Mouse (Mus musculus) heart, embryonic 13.5 days (tissue): ENCODE results near the gene Ctnna2. TPM values are rescaled to one million over a fixed set of nuclear protein-coding genes. Genes with fewer than 3 reads are reported as not detected.

Experiments
- ATAC-seq: fragments of 200-750 bp; cut with Nextera tagmentation; 2 replicates; pipeline ENCODE4 v1.8.0; 2017; ENCODE audit warnings: moderate TSS enrichment; ENCODE audit not compliant: insufficient number of reproducible peaks, low FRiP score, low TSS enrichment; ENCODE audit errors: extremely low read depth
- H3K27ac ChIP-seq: fragments of 300-500 bp; sonication (generic); replicated peaks from 2 replicates; pipeline ENCODE4 v1.5.1; 2015; ENCODE audit warnings: moderate library complexity, mild to moderate bottlenecking, inconsistent platforms
- H3K27me3 ChIP-seq: fragments of 300-500 bp; sonication (generic); replicated peaks from 2 replicates; pipeline ENCODE4 v1.6.1; 2015; ENCODE audit warnings: mild to moderate bottlenecking, inconsistent platforms
- H3K36me3 ChIP-seq: fragments of 300-500 bp; sonication (generic); 2 replicates; pipeline ENCODE4 v1.6.1; 2015; ENCODE audit warnings: mild to moderate bottlenecking, inconsistent platforms
- H3K4me1 ChIP-seq: fragments of 300-500 bp; sonication (generic); 2 replicates; pipeline ENCODE4 v1.6.1; 2015; ENCODE audit warnings: inconsistent platforms
- H3K4me2 ChIP-seq: fragments of 300-500 bp; sonication (generic); 2 replicates; pipeline ENCODE4 v1.6.1; 2015; ENCODE audit warnings: inconsistent platforms, mild to moderate bottlenecking, moderate library complexity
- H3K4me3 ChIP-seq: fragments of 300-500 bp; sonication (generic); 2 replicates; pipeline ENCODE4 v1.5.1; 2015; ENCODE audit warnings: moderate library complexity, mild to moderate bottlenecking, inconsistent platforms
- H3K9ac ChIP-seq: fragments of 300-500 bp; sonication (generic); 2 replicates; pipeline ENCODE4 v1.6.1; 2015; ENCODE audit warnings: inconsistent platforms, mild to moderate bottlenecking, moderate library complexity
- H3K9me3 ChIP-seq: fragments of 300-500 bp; sonication (generic); 2 replicates; pipeline ENCODE4 v1.6.1; 2016; ENCODE audit warnings: inconsistent platforms
- WGBS: fragments of 180-500 bp; shearing (Covaris S2); methylation state at CpG from one replicate; pipeline ENCODE4 v1.1.7; 2015; ENCODE audit warnings: mixed read lengths; 5-methylcytosine and 5-hydroxymethylcytosine counted together
- polyA plus RNA-seq: library from polyadenylated mRNA; unstranded; fragments of >200 nt; fragmentation: Nextera tagmentation; extraction: Ambion mirVana; gene quantifications from 2 replicates; pipeline ENCODE4 v1.2.1, GENCODE M21; 2015

Ctnna2 gene
- polyA plus RNA-seq, 1 experiment from 2014 or later: 2.2 TPM

DNA sequence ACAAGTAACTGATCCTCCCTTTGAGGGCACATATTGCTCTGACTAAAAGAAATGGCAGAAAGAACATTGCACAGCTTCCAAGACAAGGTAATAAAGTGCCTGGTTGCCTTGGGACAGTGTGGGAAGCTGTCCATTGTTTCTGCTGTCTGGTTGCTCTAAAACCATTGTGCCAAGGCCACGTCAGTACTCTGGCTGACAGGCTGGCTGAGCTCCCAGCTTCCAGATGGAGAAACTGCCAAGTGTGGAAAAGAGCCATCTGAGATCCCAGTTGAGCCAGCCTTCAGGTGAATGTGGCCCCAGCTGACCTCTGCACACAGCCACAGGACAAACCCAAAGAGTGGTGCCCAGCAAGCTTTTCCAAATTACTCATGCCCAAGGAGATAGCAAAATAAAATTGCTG is 504.1 kb downstream of the Ctnna2 start:
- Histone ChIP-seq H3K4me2 (no peak overlapping the region), H3K9me3 (no peaks in the 10 kb centered on the region), H3K36me3 (no peaks in the 10 kb centered on the region), H3K4me3 (no peak overlapping the region), H3K27me3 (no peaks in the 10 kb centered on the region), H3K27ac (no peak overlapping the region), H3K4me1 (no peaks in the 10 kb centered on the region), H3K9ac (no peak overlapping the region)
- ATAC-seq: no peak
- WGBS: 38% methylated on average over 1 of the region's 1 CpGs

DNA sequence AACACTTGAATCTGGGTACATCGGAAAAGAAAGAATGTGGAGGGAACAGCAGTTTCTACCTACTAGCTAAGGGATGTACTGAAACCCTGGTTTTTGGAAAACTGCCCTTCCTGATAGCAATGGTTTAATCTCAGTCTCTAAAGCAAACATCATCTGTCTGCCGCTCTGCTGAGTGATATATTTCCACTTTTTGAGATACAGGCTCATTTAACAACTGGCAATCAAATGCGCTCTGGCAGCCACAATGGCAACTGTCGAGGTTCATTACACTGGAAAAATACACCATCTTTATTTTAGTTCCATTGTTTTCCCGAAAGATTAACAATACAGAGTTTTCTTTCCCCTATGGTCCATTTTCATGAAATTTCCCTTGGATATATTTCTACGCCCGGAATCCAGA is 506.2 kb downstream of the Ctnna2 start:
- Histone ChIP-seq H3K4me3 (no peak overlapping the region), H3K4me2 (no peak overlapping the region), H3K9ac (no peak overlapping the region), H3K27me3 (no peaks in the 10 kb centered on the region), H3K27ac (no peak overlapping the region), H3K4me1 (no peaks in the 10 kb centered on the region), H3K36me3 (no peaks in the 10 kb centered on the region), H3K9me3 (no peaks in the 10 kb centered on the region)
- WGBS: 67% methylated on average over 7 of the region's 7 CpGs
- ATAC-seq: no peak

GRCm38 (mm10) chr6:77468058-77468457 is 511.4 kb downstream of the Ctnna2 start:
- Histone ChIP-seq H3K9me3 (no peaks in the 10 kb centered on the region), H3K4me1 (no peaks in the 10 kb centered on the region), H3K9ac (no peak overlapping the region), H3K27me3 (no peaks in the 10 kb centered on the region), H3K36me3 (no peaks in the 10 kb centered on the region), H3K27ac (no peak overlapping the region), H3K4me2 (no peak overlapping the region), H3K4me3 (no peak overlapping the region)
- ATAC-seq: no peak
- WGBS: 77% methylated on average over 3 of the region's 3 CpGs

GRCm38 (mm10) chr6:77462737-77463136 is 516.8 kb downstream of the Ctnna2 start:
- H3K4me1 ChIP-seq: no peaks in the 10 kb centered on the region
- H3K9me3 ChIP-seq: no peaks in the 10 kb centered on the region
- ATAC-seq: no peak
- H3K4me2 ChIP-seq: no peak overlapping the region
- no peak overlapping the region for H3K9ac ChIP-seq
- no peaks in the 10 kb centered on the region for H3K27me3 ChIP-seq
- H3K4me3 ChIP-seq: no peak overlapping the region
- H3K36me3 ChIP-seq: no peaks in the 10 kb centered on the region
- H3K27ac ChIP-seq: no peak overlapping the region
- 58% methylated on average over 1 of the region's 1 CpGs for WGBS

DNA sequence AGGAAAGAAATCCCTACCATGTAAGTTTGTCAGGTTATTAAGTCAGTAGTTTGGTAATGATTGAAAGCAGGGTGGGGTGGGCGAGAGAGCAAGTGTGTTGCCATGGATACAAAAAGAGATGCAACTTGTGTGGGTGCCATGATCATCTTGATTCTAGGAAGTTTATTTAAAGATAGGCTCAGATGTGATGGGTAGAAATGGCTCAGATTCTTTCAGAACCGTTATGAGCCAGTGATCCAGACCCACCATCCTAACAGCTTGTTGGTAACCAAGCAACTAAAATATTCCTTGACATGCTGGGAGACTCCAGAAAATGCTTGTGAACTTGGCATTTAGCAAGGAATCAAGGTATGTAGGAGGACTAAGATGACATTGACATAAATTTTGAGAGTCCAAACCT is 521.6 kb downstream of the Ctnna2 start:
- Histone ChIP-seq H3K9me3 (no peaks in the 10 kb centered on the region), H3K4me1 (no peaks in the 10 kb centered on the region), H3K9ac (no peak overlapping the region), H3K36me3 (no peaks in the 10 kb centered on the region), H3K27me3 (no peaks in the 10 kb centered on the region), H3K4me3 (no peak overlapping the region), H3K4me2 (no peak overlapping the region), H3K27ac (no peak overlapping the region)
- no peak for ATAC-seq
- WGBS: 60% methylated on average over 2 of the region's 2 CpGs

- ATAC-seq: no peak
- H3K9ac ChIP-seq: no peak overlapping the region
- H3K9me3 ChIP-seq: no peaks in the 10 kb centered on the region
- H3K27ac ChIP-seq: no peak overlapping the region
- no peaks in the 10 kb centered on the region for H3K36me3 ChIP-seq
- no peaks in the 10 kb centered on the region for H3K27me3 ChIP-seq
- no peak overlapping the region for H3K4me2 ChIP-seq
- H3K4me1 ChIP-seq: no peaks in the 10 kb centered on the region
- WGBS: 65% methylated on average over 1 of the region's 1 CpGs
- H3K4me3 ChIP-seq: no peak overlapping the region
Measured at GRCm38 (mm10) chr6:77446861-77447260, 532.6 kb downstream of the Ctnna2 start.

DNA sequence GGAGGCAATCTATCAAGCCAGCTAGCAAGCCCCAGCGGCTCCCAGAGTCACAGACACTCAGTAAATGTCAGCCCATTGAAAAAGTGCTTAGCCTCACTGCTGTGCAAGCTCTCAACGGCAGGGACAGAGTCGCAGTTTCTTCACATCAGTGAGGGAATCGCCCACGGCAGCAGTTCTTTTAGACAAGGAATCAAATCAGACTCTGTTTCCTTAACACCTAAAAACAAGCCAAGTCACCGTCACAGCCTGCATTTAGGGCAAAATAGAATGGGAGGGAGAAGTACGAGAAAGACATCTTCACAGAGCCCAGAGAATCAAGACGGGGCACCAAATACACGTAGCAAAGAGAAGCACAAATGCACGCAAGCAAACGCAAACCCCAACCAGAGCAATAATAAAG is 535.6 kb downstream of the Ctnna2 start:
- Histone ChIP-seq H3K4me1 (no peaks in the 10 kb centered on the region), H3K9me3 (no peaks in the 10 kb centered on the region), H3K27me3 (no peaks in the 10 kb centered on the region), H3K27ac (no peak overlapping the region), H3K36me3 (no peaks in the 10 kb centered on the region), H3K4me2 (no peak overlapping the region), H3K9ac (no peak overlapping the region), H3K4me3 (no peak overlapping the region)
- ATAC-seq: no peak
- WGBS: 77% methylated on average over 11 of the region's 11 CpGs

DNA sequence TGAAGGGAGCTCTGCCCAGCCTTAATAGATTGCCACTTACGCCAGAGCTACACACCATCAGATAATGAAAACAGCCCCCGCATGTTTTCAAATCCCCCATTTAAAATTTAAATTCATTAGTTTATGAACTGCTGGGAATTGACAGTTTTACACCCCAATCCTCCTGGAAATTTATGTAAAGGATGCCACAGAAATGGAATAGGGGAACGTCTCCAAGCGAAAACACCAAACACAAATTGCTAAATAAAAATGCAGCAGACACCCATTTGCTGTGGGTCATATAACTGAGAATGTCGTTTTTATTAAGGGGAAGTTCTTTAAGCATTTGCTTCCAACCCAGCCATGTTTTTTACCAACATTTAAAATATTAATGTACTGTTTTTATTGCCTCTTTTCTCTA is 538.4 kb downstream of the Ctnna2 start:
- no peaks in the 10 kb centered on the region for H3K27me3 ChIP-seq
- no peak overlapping the region for H3K4me3 ChIP-seq
- H3K9me3 ChIP-seq: no peaks in the 10 kb centered on the region
- H3K36me3 ChIP-seq: no peaks in the 10 kb centered on the region
- H3K4me2 ChIP-seq: no peak overlapping the region
- no peak overlapping the region for H3K9ac ChIP-seq
- ATAC-seq: no peak
- 67% methylated on average over 5 of the region's 5 CpGs for WGBS
- H3K4me1 ChIP-seq: no peaks in the 10 kb centered on the region
- H3K27ac ChIP-seq: no peak overlapping the region

GRCm38 (mm10) chr6:77430381-77430780 is 549.1 kb downstream of the Ctnna2 start:
- Histone ChIP-seq H3K9ac (no peak overlapping the region), H3K36me3 (no peaks in the 10 kb centered on the region), H3K4me3 (no peak overlapping the region), H3K27me3 (no peaks in the 10 kb centered on the region), H3K9me3 (no peaks in the 10 kb centered on the region; the same call in 1 of the 2 replicates), H3K27ac (no peak overlapping the region), H3K4me2 (no peak overlapping the region), H3K4me1 (no peaks in the 10 kb centered on the region)
- WGBS: 69% methylated on average over 4 of the region's 4 CpGs
- no peak for ATAC-seq

DNA sequence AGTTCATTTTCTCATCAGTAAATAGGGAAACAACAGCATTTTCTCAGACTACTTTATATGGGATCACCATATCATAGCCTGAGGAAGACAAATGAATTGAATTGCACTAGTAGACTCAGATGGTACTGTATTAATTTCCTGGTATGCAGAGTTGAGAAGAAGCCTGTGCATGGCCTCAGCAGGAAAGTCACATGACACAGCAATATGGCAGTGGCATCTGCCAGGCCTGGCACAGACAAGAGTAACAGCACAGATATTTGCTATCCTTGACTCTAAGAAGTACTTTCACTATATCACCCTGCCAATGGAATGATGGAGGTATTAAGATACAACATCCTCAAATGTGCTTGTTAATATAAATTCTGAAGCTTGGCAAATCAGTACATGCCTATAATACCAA is 553.8 kb downstream of the Ctnna2 start:
- H3K4me3 ChIP-seq: no peak overlapping the region
- no peaks in the 10 kb centered on the region for H3K27me3 ChIP-seq
- H3K36me3 ChIP-seq: no peaks in the 10 kb centered on the region
- H3K9me3 ChIP-seq: no peaks in the 10 kb centered on the region; the same call in 1 of the 2 replicates
- no peak overlapping the region for H3K27ac ChIP-seq
- no peaks in the 10 kb centered on the region for H3K4me1 ChIP-seq
- no peak for ATAC-seq
- no peak overlapping the region for H3K4me2 ChIP-seq
- H3K9ac ChIP-seq: no peak overlapping the region

DNA sequence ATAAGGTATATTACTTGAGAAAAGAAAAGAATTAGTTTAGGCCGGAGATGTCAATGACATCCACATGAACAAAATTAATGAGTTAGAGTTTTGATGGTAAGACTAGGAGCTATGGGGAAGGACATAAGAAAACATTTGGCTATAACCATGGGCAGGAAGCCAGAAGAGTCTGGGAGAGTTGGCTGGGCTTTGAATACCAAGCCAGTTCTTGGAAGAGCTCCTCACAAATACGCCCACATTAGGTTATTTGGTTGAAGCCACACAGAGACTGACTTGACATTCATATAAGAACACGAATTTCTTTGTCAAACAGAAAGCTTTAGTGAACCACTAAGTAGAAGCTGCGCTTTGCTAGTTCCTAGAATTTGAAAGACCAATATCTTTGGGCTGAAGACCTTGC is 554.7 kb downstream of the Ctnna2 start:
- Histone ChIP-seq H3K9ac (no peak overlapping the region), H3K4me1 (no peaks in the 10 kb centered on the region), H3K4me2 (no peak overlapping the region), H3K27ac (no peak overlapping the region), H3K27me3 (no peaks in the 10 kb centered on the region), H3K4me3 (no peak overlapping the region), H3K9me3 (no peaks in the 10 kb centered on the region; the same call in 1 of the 2 replicates), H3K36me3 (no peaks in the 10 kb centered on the region)
- no peak for ATAC-seq
- 65% methylated on average over 4 of the region's 4 CpGs for WGBS

- Histone ChIP-seq H3K36me3 (no peaks in the 10 kb centered on the region), H3K4me3 (no peak overlapping the region), H3K4me2 (no peak overlapping the region), H3K27me3 (no peaks in the 10 kb centered on the region), H3K9me3 (no peaks in the 10 kb centered on the region; the same call in 1 of the 2 replicates), H3K4me1 (no peaks in the 10 kb centered on the region), H3K27ac (no peak overlapping the region), H3K9ac (no peak overlapping the region)
- WGBS: 59% methylated on average over 3 of the region's 3 CpGs
- no peak for ATAC-seq
Measured at GRCm38 (mm10) chr6:77421564-77422139, 557.8 kb downstream of the Ctnna2 start.
